Mouse (Mus musculus) layer of hippocampus, postnatal 25 days (tissue): ENCODE results near the gene Zc3h14. TPM values are rescaled to one million over a fixed set of nuclear protein-coding genes. Genes with fewer than 3 reads are reported as not detected.

Source experiments
- DNase-seq, 2 experiments: peaks; one replicate each; pipeline ENCODE4 v3.0.0; 2022; ENCODE audit warnings: mixed read lengths in 2 of 2, low spot score in 1 of 2; ENCODE audit errors: extremely low spot score in 1 of 2
- total RNA-seq, 2 experiments: library from RNA; stranded (reverse); gene quantifications; 2 replicates each; pipeline ENCODE4 v1.2.3; 2021

The Zc3h14 gene
- 100 to 1,000 TPM in 1 of 2 experiments, 10 to 100 TPM in 1; 86.0 to 101 TPM for total RNA-seq

DNA sequence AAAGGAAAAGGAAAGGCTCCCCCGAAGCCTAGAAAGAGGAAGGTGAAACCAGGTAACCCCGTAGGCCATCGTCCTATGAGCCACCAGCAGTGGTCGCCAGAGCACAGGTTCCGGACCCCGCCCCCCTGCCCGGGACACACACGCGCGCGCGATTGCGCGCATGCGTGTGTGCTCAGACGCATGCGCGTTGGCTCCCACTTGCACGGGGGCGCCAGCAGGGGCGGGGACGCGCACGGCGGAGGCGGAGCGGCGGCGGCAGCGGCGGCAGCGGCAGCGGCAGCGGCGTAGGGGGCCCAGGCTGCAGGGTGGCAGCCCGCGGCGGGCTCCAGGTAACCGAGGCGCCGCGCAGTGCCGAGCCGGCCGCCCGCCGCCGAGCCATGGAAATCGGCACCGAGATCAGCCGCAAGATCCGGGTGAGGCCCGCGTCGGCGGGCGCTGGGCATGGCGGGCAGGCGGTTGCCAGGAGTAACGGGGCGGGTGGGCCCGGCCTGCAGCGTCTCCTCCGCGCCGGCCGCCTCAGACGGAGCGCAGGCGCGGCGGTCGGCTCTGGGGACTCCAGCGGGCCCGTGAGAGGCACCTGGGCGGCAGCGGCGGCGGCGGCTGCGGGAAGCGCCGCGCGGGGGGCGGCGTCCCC lies at the start of gene Zc3h14:
Gene Zc3h14 (plus strand): TSS at position 219 of the 634 bp plus-strand sequence.
- DNase-seq: peak; percentile 86 to 90

DNA sequence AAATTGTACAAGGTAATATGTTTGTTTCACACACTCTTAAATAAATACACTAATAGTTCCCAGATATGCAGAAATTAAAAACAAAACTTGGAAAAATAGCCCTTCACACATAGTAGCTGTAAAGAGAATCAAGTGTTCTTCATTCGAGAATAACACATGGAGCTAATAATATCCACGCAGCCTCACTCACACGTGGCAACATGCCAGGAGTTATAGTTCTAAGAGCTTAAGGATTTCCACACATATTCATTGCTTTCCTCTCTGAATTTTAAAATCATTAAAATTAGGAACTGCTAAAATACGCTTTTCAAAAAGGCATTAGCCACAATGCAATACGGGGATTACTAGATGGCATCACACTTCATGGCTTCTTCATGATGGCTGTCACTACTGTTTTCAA lies 49.6 kb upstream of the Zc3h14 start:
- DNase-seq: no peak

DNA sequence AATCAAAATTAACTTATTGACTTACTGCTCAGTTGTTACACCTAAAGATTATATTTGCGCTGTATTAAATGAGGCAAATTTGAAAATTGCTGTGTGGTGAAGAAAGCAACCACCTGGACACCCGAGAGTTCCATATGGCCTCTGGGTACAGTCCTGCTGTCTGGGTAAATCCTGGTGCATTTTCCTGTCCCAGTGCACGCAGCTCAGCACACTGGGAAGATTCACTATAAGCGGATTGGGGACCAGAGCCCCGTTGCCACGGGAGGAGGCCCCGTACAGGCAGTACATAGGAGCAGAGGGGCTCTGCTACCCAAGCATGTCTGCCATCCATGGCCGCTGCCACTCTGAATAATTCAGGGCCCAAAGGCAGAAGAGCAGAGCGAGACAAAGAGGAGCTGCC lies 45.2 kb upstream of the Zc3h14 start:
- no peak for DNase-seq

DNA sequence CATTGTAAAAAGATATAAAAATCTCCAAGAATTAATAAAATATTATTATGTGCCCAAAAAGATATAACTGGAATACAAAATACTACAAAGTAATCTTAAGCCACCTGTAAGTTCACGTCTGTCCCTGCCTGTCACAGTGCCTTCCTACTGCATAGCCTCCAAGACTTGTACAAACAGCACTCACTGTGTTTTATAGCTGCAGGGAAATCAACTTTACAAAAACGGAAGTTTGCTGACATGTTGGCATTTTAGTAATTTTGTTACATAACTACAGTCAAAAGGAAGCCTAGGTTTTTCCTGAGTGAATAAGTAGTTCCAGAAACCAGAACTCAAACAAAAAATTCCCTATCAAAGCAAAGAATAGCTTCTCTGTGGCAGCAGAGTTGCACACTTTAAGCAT lies 43.2 kb upstream of the Zc3h14 start:
- no peak for DNase-seq

DNA sequence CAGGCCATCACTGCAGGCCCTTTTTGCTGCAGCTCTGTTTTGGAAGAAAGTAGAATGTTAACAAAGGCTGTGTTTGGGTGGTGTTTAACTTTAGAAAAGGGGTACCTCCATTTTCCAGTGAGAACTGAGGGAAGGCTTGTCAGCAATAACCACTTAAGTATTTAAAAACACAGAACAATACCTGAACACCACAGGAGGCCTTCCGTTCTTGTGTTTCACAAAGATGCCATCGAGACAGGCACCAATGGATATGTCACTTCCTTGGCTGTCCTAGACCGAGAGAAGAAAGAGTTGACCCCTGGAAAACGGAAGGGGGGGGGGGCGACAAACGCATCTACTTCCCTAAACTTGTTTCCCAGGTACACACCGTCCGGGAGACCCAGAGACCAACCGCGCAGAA lies 42.8 kb upstream of the Zc3h14 start:
- DNase-seq: no peak

DNA sequence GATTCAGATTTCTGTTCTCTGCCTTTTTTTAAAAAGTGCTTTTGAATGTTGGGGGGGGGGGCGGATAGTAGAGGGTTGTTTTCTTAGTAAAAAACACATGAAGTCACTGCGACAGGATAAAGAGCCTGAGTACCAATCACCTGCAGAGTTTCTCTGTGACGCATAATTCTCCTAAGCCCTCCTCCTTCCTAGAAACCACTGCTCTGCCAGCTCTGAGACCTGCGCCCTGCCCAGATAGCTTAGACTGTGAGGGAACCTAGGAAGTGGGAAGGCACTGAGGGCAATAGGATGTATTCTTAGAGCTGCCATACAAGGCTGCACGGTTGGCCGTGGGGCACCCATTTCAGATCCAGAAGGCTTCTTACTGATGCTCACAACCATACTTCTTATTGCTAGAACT lies 33.9 kb upstream of the Zc3h14 start:
- DNase-seq: no peak

DNA sequence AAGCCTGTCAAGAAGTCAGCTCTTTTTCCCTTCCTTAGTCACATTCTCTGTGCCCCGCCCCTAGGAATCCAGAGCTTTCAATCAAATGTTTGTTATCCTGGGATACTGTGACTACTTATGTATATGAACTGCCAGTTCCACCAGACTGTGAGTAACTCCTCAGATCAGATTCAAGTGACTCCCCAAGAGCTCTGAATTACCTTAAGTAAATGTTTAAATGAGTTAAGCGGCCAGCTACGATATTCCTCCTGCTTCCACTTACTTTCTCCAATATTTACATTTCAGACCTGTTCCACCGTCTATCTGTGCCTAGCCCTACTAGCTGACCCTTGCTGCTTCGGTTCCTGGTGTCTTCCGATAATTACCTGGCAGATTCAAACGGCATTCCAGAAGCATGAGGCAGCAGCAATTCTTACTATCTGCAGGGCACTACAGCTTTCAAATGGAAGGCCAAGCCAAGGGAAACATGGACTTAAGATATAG lies 33.1 kb upstream of the Zc3h14 start:
- DNase-seq: no peak

DNA sequence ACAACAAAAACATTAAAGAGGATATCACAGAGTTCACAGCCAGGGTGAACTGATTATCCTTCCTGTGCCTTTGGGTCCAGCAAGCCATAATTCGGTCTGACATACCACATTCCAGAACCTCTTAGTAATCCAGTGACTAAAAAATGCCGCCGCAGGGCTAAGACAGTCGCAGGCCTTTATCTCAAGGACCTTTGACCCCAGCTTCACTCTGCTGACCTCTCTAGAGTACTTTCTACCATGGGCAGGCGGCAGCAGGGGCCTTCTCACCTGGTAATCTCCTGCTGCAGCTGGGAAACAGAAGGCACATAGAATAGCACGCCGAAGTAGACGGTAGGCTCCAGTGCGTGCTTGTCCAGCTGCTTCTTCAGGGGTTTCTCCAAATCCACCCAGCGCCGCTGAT lies 32.0 kb upstream of the Zc3h14 start:
- no peak for DNase-seq

DNA sequence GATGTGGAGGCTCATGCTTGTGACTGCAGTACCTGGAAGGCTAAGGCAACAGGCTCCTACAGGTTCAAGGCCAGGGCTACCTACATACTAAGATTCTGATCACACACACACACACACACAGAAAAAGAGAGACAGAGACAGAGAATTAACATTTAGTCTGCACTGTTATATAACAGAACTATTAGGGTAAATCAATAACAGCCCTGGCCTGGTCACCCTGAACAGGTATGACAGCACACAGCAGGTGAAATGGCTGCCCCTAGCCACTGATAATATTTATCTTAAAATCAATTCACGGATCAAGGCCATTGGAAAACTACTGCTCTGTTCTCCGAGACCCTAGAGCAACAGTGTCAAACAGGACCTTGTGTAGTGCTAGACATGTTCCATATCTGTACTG lies 30.6 kb upstream of the Zc3h14 start:
- DNase-seq: no peak

DNA sequence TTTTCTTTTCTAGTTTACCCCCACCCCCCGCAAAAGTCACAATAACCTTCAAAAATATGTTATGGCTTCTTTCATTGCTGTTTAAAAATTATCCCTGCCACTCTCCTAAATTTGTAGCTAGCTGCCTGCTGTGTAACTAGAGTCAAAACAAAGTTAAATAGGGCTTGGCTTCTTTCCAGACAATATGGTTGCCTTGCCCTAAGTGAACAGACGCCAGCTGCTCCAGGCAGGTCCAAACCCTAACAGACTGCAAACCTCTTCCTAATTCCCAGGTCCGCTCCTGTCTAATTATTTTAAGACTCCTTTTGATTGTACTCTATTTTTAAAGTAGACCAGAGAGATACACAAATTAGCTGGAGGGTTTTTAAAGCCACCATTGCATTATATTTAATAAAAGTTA lies 26.1 kb upstream of the Zc3h14 start:
- DNase-seq: no peak

DNA sequence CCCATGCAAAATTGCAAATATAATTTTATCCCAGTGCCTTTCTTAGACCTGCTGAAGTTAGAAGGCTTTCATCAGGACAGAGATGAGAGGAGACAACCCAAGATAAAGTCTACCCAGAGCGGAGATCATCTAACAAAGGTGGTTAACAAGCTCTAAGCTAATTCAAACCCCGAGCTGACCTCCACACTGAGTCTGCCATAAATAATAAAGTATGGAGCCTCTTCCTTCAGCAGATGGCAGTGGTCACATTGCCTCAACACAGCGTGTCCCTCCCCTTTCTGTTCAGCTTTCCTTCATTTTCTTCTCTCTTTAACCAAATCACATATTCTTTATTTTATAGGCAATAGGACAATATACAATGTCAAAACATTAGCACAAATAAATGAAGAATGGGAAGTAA lies 25.7 kb upstream of the Zc3h14 start:
- no peak for DNase-seq

DNA sequence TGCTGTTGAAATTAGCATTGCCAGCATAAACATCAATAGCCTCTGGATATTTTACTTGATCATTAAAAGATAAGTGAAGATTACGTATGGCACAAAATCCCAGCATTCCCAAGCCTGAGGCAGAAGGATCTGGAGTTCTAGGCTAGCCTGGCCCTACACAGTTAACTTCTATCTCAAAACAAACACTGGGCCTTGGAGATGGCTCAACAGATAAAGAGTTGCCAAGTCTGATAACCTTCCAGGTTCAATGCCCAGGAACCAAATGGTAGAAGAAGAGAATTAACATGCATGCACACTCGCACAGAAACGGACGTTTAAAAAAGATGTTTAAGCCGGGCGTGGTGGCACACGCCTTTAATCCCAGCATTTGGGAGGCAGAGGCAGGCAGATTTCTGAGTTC lies 22.5 kb upstream of the Zc3h14 start:
- no peak for DNase-seq

DNA sequence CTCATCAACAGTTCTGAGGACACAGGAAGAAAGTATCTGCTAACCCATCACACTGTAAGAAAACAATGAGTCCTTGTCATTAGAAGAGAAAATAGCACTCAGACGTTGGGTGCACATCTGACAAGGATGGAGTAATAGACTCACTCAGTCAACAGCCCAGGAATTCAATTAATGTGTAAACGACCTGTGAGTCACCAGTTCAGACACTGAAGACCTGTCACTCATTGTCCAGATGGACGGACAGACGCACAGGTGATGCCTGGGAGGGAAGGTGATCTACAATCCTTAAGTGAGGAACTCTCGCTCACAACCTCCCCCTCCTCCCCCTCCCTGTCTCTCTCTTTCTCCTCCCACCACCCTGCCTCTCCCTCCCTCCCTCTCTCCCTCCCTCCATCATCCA lies 21.8 kb upstream of the Zc3h14 start:
- DNase-seq: no peak

DNA sequence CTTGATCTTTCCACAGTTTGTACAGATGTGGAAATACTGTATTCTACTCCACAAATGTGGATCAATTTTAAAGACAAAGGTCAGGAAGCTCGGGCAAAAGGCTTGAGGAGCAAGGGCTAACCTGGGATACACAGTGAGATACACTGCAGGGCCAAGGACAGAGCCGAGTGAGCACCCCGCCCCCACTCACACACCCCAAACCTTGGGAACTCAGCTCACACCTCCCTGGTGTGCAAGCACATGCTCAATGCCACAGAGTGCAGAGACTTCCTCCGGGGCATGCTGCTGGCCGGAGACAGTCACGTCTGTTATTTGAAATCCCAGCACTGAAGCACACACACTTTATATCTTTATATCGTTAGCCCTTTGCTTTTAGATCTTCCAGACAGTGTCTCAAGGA lies 20.7 kb upstream of the Zc3h14 start:
- no peak for DNase-seq

DNA sequence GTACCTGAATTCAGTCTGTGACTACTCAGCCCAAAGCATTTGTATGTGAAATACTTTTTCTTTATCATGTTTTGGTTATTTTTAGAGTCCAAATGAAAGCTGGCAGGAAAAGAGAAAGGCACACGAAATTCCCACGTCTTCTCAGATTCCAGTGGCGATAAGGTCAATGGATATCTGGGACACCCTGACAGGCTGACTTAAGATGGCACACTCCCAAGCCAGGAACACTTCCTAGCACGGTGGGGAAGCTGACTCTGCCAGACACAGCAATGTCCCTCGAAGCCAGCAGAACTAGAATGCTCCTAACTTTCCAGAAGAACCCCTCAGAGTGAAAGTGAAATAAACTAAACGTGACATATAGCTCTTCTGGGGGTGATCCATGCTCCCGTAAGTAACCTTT lies 19.6 kb upstream of the Zc3h14 start:
- DNase-seq: no peak

DNA sequence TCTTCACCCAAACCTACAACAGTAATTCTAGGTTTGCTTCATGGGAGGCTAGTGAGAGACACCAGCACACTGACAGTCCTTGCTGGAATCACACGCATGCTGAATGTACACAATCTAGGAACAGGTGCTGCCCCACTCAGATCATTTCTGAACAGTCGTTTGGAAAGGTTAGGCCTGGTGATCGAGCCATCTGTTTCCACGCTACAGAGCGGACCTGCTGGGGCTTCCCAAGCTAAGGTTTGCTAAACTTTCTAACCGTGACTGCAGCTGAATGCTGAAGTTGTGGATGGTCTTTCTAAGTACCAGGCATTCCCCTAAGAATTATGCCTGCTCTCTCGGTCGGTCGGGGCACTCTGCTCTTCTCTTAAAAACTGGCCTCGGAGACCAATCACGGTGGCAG lies 16.1 kb upstream of the Zc3h14 start:
- no peak for DNase-seq

DNA sequence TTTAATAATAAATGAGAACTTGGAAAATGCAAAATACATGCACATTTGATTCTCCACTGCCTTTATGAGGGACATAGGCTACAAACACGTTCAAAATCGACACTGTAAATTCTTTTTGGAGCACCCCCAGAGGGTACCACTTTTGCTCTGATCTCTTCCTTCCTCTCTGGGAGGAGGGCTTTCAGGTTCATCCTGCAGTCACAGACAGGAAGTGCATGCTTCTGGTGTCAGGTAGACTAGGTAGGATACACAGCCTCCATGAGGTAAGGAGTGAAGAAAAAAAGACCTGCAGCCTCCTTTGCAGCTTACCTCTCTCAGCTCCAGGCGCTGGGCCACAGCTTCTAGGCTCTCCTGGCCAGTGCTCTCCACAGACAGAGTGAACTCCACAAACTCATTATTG lies 13.6 kb upstream of the Zc3h14 start:
- no peak for DNase-seq

DNA sequence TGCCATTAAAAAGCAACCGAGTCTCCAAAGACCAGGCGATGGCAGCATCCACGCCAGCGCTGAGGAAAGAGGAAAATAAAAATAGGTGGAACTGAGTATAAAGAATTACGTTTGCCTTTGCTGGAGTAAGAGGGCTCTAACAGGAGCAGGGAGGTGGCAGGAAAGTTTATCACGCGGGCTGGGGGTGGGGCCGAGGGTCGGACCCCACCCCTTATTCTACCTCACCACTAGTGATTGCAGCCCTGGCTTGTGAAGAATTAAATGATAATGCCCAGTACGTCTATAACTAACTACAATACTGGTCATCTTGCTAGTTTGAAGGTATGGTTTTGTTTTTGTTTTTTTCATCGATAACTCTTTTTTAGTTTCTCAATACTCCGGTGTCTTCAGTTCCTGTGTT lies 13.0 kb upstream of the Zc3h14 start:
- DNase-seq: no peak

DNA sequence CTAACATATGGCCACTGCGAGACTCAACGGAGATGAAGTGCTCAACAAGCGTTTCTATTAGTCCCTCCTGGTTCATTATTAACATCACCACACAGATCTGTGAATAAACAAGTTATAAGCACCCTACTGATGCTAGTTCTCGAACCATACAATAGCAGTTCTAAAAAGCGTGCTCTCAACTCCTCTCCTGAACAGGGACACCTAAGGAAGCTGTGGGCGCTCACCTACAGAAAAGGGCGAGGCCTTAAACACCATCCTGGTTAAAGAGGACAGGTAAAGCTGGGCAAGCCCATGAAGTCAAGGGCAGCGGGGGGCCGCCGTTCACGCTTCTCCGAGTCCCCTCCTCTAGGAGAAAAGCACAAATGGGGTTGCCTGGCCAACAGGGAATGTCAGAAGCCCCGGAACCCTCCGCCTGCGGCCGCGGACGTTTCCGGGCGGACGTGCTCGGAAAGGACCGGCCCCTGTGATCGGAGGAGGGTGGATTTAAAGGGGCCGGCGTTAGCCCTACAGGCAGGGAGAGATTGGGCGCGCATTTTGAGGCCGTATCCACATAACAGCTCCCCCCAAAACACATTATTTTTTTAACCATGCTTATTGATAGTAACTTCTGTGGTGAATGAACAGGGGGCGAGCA lies 12.4 kb upstream of the Zc3h14 start:
- peak; percentile 86 to 87 for DNase-seq

DNA sequence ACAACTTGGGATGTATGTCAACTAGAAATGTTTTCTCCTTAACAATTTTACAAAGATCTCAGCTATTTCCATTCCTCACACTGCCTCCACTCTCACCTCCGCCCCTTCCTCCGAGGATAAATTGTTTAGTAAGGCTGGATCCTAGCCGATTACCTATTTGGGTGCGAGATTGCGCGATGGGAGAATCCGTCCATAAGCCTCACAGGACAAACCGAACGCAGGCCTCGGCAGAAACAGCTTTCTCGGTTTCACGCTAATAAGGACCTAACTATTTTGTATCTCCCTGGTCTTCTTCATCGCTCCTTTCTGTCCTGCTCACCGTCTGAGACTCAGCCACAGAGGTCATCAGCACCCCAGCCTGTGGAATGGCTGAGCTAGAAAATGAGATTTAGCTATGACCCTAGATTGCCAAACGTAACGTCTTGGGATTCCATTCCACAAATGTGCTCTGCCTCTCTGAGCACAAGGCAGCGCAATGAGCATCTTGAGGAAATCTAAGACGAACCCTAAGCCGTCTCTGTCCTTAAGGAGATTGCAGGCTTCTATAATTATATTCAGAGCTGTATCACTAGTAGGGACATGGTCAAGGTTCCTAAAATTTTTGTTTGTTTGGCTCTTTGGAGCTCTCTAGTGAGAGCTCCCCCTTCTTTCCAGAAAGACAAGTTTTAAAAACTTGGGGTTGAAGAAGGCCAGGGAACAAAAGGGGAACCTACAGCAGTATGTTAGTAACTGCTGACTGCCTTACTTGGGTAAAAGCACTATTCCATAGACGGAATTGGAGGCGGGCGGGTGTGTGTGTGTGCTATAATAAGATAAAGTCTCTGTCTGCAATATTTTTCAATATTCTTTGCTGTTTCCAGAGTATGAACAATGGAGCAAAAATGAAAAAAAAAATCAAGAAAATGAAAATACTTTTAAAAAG lies 11.6 kb upstream of the Zc3h14 start:
- DNase-seq: no peak
